9 mouse cellular contexts compared by ENCODE assay signal in genomic region chr12:80816380-80817086, GRCm38 (mm10). TPM values are rescaled to one million over a fixed set of nuclear protein-coding genes. Genes with fewer than 3 reads are reported as not detected.
DNase-seq lines count a peak whose midpoint lies in the region; ATAC-seq and TF ChIP-seq lines count a peak whose summit lies in the region.
"Had no signal": no experiment of that assay in that cellular context is flagged by ENCODE, and none has a peak within 500 bp of the region (broad histone marks: within the 10 kb centered on the region; RNA-seq: fewer than 3 reads in every experiment).

No protein-coding gene starts in this region.

- no peak for TF ChIP-seq CTCF in MEL (IDR thresholded peaks at IDR 0.05 in 2 of 3, conservative IDR thresholded peaks at IDR 0.05 in 1 of 3; ENCODE audit: control insufficient read depth in 1 of 3, insufficient read depth in 1 of 3, low read depth in 2 of 3, low read length in 3 of 3, poor library complexity in 1 of 3, severe bottlenecking in 1 of 3)

- WGBS in heart, embryonic 13.5 days = 61% methylated on average over 1 of the region's 1 CpGs
- WGBS in embryonic facial prominence, embryonic 13.5 days = 53% methylated on average over 1 of the region's 1 CpGs

- no peak for DNase-seq in heart, postnatal 14 days
- DNase-seq in MEL (ENCODE audit: low read depth, low spot score) = peak; percentile 46
- no peak for DNase-seq in yolk sac, embryonic 10.5 days (ENCODE audit: low spot score)
- DNase-seq in urinary bladder, adult 18-20 months (ENCODE audit: low spot score in 2 of 2) = no peak
- DNase-seq in heart, postnatal 36 days = no peak

- peaks cover 37% of the 10 kb centered on the region for H3K79me2 ChIP-seq in MEL (ENCODE audit: control insufficient read depth, insufficient read depth, low read length, poor library complexity)

- no peak for TF ChIP-seq RAD21 in MEL (IDR thresholded peaks at IDR 0.05; ENCODE audit: low read depth, low read length)

- no peaks in the 10 kb centered on the region for H3K36me3 ChIP-seq in heart, embryonic 13.5 days
- H3K36me3 ChIP-seq in MEL (ENCODE audit: control insufficient read depth in 1 of 2, insufficient read depth in 2 of 2, low read length in 2 of 2) = peaks cover 0 to 85% of the 10 kb centered on the region in 2 experiments; a peak in 2 of 4 replicates
- no peaks in the 10 kb centered on the region for H3K36me3 ChIP-seq in embryonic facial prominence, embryonic 13.5 days
- H3K36me3 ChIP-seq in megakaryocyte, embryonic 14.5 days (replicated peaks; ENCODE audit: low read length) = peaks cover 12% of the 10 kb centered on the region

- H3K27me3 ChIP-seq in heart, embryonic 13.5 days (replicated peaks) = no peaks in the 10 kb centered on the region
- H3K27me3 ChIP-seq in MEL (ENCODE audit: control insufficient read depth in 1 of 2, insufficient read depth in 2 of 2, low read length in 2 of 2) = no peaks in the 10 kb centered on the region
- no peaks in the 10 kb centered on the region for H3K27me3 ChIP-seq in embryonic facial prominence, embryonic 13.5 days
- no peaks in the 10 kb centered on the region for H3K27me3 ChIP-seq in megakaryocyte, embryonic 14.5 days (replicated peaks)

- TF ChIP-seq POLR2A in MEL (IDR thresholded peaks at IDR 0.05; ENCODE audit: control insufficient read depth in 1 of 2, insufficient read depth in 1 of 2, low read depth in 1 of 2, low read length in 2 of 2, poor library complexity in 1 of 2) = no peak

- peak overlapping the region; percentile 14; the same call in 1 of the 2 replicates for H3K4me2 ChIP-seq in heart, embryonic 13.5 days
- no peak overlapping the region for H3K4me2 ChIP-seq in embryonic facial prominence, embryonic 13.5 days

- TF ChIP-seq EP300 in MEL (IDR thresholded peaks at IDR 0.05; ENCODE audit: low read depth in 1 of 2, low read length in 2 of 2) = peak; percentile 24 to 44; a peak in 2 of 4 replicates

- peaks cover 94% of the 10 kb centered on the region for H3K4me1 ChIP-seq in heart, embryonic 13.5 days
- H3K4me1 ChIP-seq in MEL (ENCODE audit: control insufficient read depth in 1 of 2, insufficient read depth in 2 of 2, low read length in 2 of 2) = peaks cover 47 to 57% of the 10 kb centered on the region in 2 experiments
- peaks cover 14% of the 10 kb centered on the region for H3K4me1 ChIP-seq in embryonic facial prominence, embryonic 13.5 days
- H3K4me1 ChIP-seq in megakaryocyte, embryonic 14.5 days = peaks cover 99% of the 10 kb centered on the region

- no peak overlapping the region for H3K4me3 ChIP-seq in heart, embryonic 13.5 days
- H3K4me3 ChIP-seq in MEL (ENCODE audit: control insufficient read depth in 1 of 2, insufficient read depth in 1 of 2, low read depth in 2 of 2, low read length in 2 of 2) = no peak overlapping the region
- no peak overlapping the region for H3K4me3 ChIP-seq in embryonic facial prominence, embryonic 13.5 days
- peak overlapping the region; percentile 42 for H3K4me3 ChIP-seq in megakaryocyte, embryonic 14.5 days (replicated peaks)

- intact Hi-C loops in heart, postnatal 14 days (cut with DNase I) = loop anchor here (2.0 kb wide), 1 partner anchor 24 kb away; no protein-coding TSS in a partner anchor
- intact Hi-C loops in heart, postnatal 36 days (cut with DNase I) = no loop called here

- peak overlapping the region; percentile 45 for H3K27ac ChIP-seq in heart, embryonic 13.5 days (replicated peaks)
- peak overlapping the region; percentile 74 for H3K27ac ChIP-seq in MEL (ENCODE audit: control insufficient read depth, low read depth, low read length)
- no peak overlapping the region for H3K27ac ChIP-seq in embryonic facial prominence, embryonic 13.5 days
- H3K27ac ChIP-seq: kidney, postnatal 0 days had no signal

- ATAC-seq in heart, embryonic 13.5 days (ENCODE audit: extremely low read depth, insufficient number of reproducible peaks, low FRiP score, low TSS enrichment) = no peak
- no peak for ATAC-seq in embryonic facial prominence, embryonic 13.5 days (ENCODE audit: insufficient number of reproducible peaks, insufficient read depth, low FRiP score, low TSS enrichment, low read depth)

- 0 out of 2 replicates have a peak overlapping the region, but pooled peaks have one; percentile 35 for H3K9ac ChIP-seq in heart, embryonic 13.5 days
- peak overlapping the region; percentile 27; the same call in 1 of the 2 replicates for H3K9ac ChIP-seq in MEL (ENCODE audit: control insufficient read depth, low read depth, low read length, poor library complexity, severe bottlenecking)
- 0 out of 2 replicates have a peak overlapping the region, but pooled peaks have one; percentile 16 for H3K9ac ChIP-seq in embryonic facial prominence, embryonic 13.5 days

- no peaks in the 10 kb centered on the region for H3K9me3 ChIP-seq in heart, embryonic 13.5 days
- H3K9me3 ChIP-seq in MEL (replicated peaks; ENCODE audit: insufficient read depth, low read length) = no peaks in the 10 kb centered on the region
- H3K9me3 ChIP-seq in embryonic facial prominence, embryonic 13.5 days = no peaks in the 10 kb centered on the region
- no peaks in the 10 kb centered on the region for H3K9me3 ChIP-seq in megakaryocyte, embryonic 14.5 days

TF ChIP-seq in MEL, 35 proteins besides CTCF, POLR2A, EP300 and RAD21:
- TF ChIP-seq JUND (IDR thresholded peaks at IDR 0.05; ENCODE audit: low read depth, low read length) (no peak), MAFK (IDR thresholded peaks at IDR 0.05; ENCODE audit: borderline replicate concordance, low read depth, low read length) (no peak), POLR2AphosphoS5 (IDR thresholded peaks at IDR 0.05; ENCODE audit: borderline replicate concordance, low read depth, low read length) (no peak), ZC3H11A (IDR thresholded peaks at IDR 0.05; ENCODE audit: low read depth, low read length) (no peak), ETS1 (IDR thresholded peaks at IDR 0.05; ENCODE audit: low read depth, low read length) (peak; percentile 38; the same call in 1 of the 2 replicates), TBP (IDR thresholded peaks at IDR 0.05; ENCODE audit: low read depth, low read length) (no peak), SIN3A (IDR thresholded peaks at IDR 0.05; ENCODE audit: low read length) (peak; percentile 34; the same call in 1 of the 2 replicates)

RNA-seq across cellular contexts. Expression of gene Susd6, which starts 26.2 kb away (rescaled TPM):
- 13.6 and 14.3 TPM in 2 replicates for polyA plus RNA-seq in heart, embryonic 13.5 days (2015; fragmentation: Nextera tagmentation; extraction: Ambion mirVana)
- total RNA-seq in heart, postnatal 14 days (2021) = 10 to 100 TPM; 63.4 to 66.2 TPM
- total RNA-seq in MEL (2012; rRNA removed) = 12.2 and 13.0 TPM in 2 replicates
- polyA plus RNA-seq in MEL (2012; ENCODE audit: insufficient read depth in 1 of 2, insufficient read length in 2 of 2, low read depth in 1 of 2, low replicate concordance in 2 of 2, missing spikeins in 1 of 2) = 10 to 100 TPM in 1 of 2 experiments, not detected in 1; 22.4 TPM
- 16.0 and 16.1 TPM in 2 replicates for polyA plus RNA-seq in embryonic facial prominence, embryonic 13.5 days (2015; fragmentation: Nextera tagmentation; extraction: Ambion mirVana)
- polyA plus RNA-seq in megakaryocyte, embryonic 14.5 days (2012; ENCODE audit: insufficient read depth, low replicate concordance) = 5.9 and 6.0 TPM in 2 replicates
- total RNA-seq in heart, postnatal 36 days (2021) = 10 to 100 TPM; 72.2 to 76.1 TPM

RNA-seq across cellular contexts. Expression of gene Ccdc177, which starts 56.0 kb away (rescaled TPM):
- 0.03 TPM in 1 of 2 replicates, not detected in the other for polyA plus RNA-seq in heart, embryonic 13.5 days (2015; fragmentation: Nextera tagmentation; extraction: Ambion mirVana)
- total RNA-seq in heart, postnatal 14 days (2021) = under 1 TPM in 1 of 2 experiments, not detected in 1; 0.07 TPM
- not detected in 2 replicates for total RNA-seq in MEL (2012; rRNA removed)
- polyA plus RNA-seq in MEL (2012; ENCODE audit: insufficient read depth in 1 of 2, insufficient read length in 2 of 2, low read depth in 1 of 2, low replicate concordance in 2 of 2, missing spikeins in 1 of 2) = not detected
- polyA plus RNA-seq in embryonic facial prominence, embryonic 13.5 days (2015; fragmentation: Nextera tagmentation; extraction: Ambion mirVana) = 0.25 and 0.42 TPM in 2 replicates
- not detected in 2 replicates for polyA plus RNA-seq in megakaryocyte, embryonic 14.5 days (2012; ENCODE audit: insufficient read depth, low replicate concordance)
- not detected for total RNA-seq in heart, postnatal 36 days (2021)
